Comparison of ENCODE assay signal across 11 mouse cellular contexts in the genomic region with DNA sequence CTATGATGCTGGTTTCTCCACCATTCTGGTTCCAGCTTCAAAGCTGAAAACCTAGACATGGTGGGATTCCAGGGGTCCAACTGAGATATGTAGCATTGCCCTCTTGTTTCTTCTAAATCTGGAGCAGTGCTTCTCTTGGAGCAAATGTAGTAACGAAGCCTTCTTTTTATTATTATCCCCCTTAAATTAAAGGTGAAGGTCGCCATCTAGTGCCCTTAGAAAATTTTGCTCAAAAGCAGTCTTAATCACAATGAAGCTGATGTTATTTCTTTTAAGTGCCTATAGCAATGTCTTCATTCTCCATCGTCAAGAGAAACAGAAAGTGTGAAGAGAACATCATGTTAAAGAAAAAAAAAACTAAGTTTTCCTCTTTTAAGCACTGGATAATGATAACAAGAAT. TPM values are rescaled to one million over a fixed set of nuclear protein-coding genes. Genes with fewer than 3 reads are reported as not detected.
DNase-seq lines count a peak whose midpoint lies in the region; ATAC-seq and TF ChIP-seq lines count a peak whose summit lies in the region.
"Had no signal": no experiment of that assay in that cellular context is flagged by ENCODE, and none has a peak within 500 bp of the region (broad histone marks: within the 10 kb centered on the region; RNA-seq: fewer than 3 reads in every experiment).

No protein-coding gene starts in this region.

- no peak overlapping the region for H3K9ac ChIP-seq in hindbrain, postnatal 0 days (replicated peaks; ENCODE audit: low read length)
- H3K9ac ChIP-seq: hindbrain, embryonic 15.5 days; liver, embryonic 14.5 days had no signal

- ATAC-seq in hindbrain, postnatal 0 days = no peak
- ATAC-seq: forebrain, embryonic 16.5 days had no signal

- H3K36me3 ChIP-seq in hindbrain, postnatal 0 days (ENCODE audit: insufficient read depth, low read length) = no peaks in the 10 kb centered on the region
- no peaks in the 10 kb centered on the region for H3K36me3 ChIP-seq in hindbrain, embryonic 10.5 days
- H3K36me3 ChIP-seq: hindbrain, embryonic 15.5 days had no signal

- peak; percentile 47 for TF ChIP-seq CTCF in hindbrain, postnatal 0 days (IDR thresholded peaks at IDR 0.05; ENCODE audit: low read depth)
- TF ChIP-seq CTCF in lung, adult 2 months (IDR thresholded peaks at IDR 0.05; ENCODE audit: insufficient read depth, low read length) = no peak

- no peak overlapping the region for H3K4me3 ChIP-seq in hindbrain, postnatal 0 days (ENCODE audit: low read length)
- H3K4me3 ChIP-seq in hindbrain, embryonic 10.5 days = no peak overlapping the region
- H3K4me3 ChIP-seq in lung, adult 2 months (replicated peaks; ENCODE audit: extremely low read depth, low read depth, low read length) = no peak overlapping the region
- H3K4me3 ChIP-seq: hindbrain, embryonic 15.5 days had no signal

- H3K4me1 ChIP-seq in hindbrain, postnatal 0 days (ENCODE audit: insufficient read depth, low read length) = peaks cover 12% of the 10 kb centered on the region; the same call in 1 of the 2 replicates
- H3K4me1 ChIP-seq in hindbrain, embryonic 10.5 days (replicated peaks) = peaks cover 32% of the 10 kb centered on the region
- H3K4me1 ChIP-seq in lung, adult 2 months (ENCODE audit: control insufficient read depth, insufficient read depth, low read length) = no peaks in the 10 kb centered on the region; the same call in none of the 2 replicates

- no peak overlapping the region for H3K4me2 ChIP-seq in hindbrain, postnatal 0 days (ENCODE audit: low read depth, low read length)
- H3K4me2 ChIP-seq: hindbrain, embryonic 15.5 days had no signal

- 9% methylated on average over 3 of the region's 3 CpGs for whole genome bisulfite sequencing in hindbrain, postnatal 0 days
- WGBS in hindbrain, embryonic 10.5 days = 7% methylated on average over 3 of the region's 3 CpGs
- WGBS in lung, adult 2 months = 7% methylated on average over 3 of the region's 3 CpGs

- no peaks in the 10 kb centered on the region for H3K9me3 ChIP-seq in hindbrain, postnatal 0 days (ENCODE audit: low read length)
- no peaks in the 10 kb centered on the region for H3K9me3 ChIP-seq in hindbrain, embryonic 10.5 days
- H3K9me3 ChIP-seq: hindbrain, embryonic 15.5 days had no signal

- peaks cover 19% of the 10 kb centered on the region; the same call in 1 of the 2 replicates for H3K27me3 ChIP-seq in hindbrain, postnatal 0 days (ENCODE audit: insufficient read depth, low read length)
- peaks cover 23% of the 10 kb centered on the region for H3K27me3 ChIP-seq in hindbrain, embryonic 10.5 days (ENCODE audit: insufficient read depth, poor library complexity, severe bottlenecking)

- no peak overlapping the region for H3K27ac ChIP-seq in hindbrain, postnatal 0 days
- no peak overlapping the region for H3K27ac ChIP-seq in hindbrain, embryonic 10.5 days
- H3K27ac ChIP-seq: hindbrain, embryonic 15.5 days; liver, embryonic 14.5 days had no signal

- DNase-seq in hindbrain, postnatal 0 days (ENCODE audit: low spot score) = peak; percentile 62
- DNase-seq in hindbrain, embryonic 10.5 days (ENCODE audit: low spot score) = no peak
- peak; percentile 51 for DNase-seq in lung, postnatal 10 days
- no peak for DNase-seq in lung, adult 2 months
- peak; percentile 47 for DNase-seq in Muller cell, postnatal 12 days (ENCODE audit: inconsistent ontology term)
- DNase-seq in forelimb bud, embryonic 11.5 days (ENCODE audit: low read depth, low spot score) = peak; percentile 39
- no peak for DNase-seq in spleen, adult 12 weeks (ENCODE audit: low spot score)
- DNase-seq in cerebellum, postnatal 4 days (ENCODE audit: low spot score in 2 of 2) = no peak

- TF ChIP-seq POLR2A in lung, adult 2 months (IDR thresholded peaks at IDR 0.05; ENCODE audit: borderline replicate concordance, extremely low read depth, low read depth, low read length) = no peak

RNA-seq across cellular contexts. Expression of a gene that starts 2.2 kb away (rescaled TPM):
- total RNA-seq in hindbrain, postnatal 0 days (2014; rRNA removed) = 8.6 and 10.9 TPM in 2 replicates
- 4.7 and 5.3 TPM in 2 replicates for polyA plus RNA-seq in hindbrain, postnatal 0 days (2015; fragmentation: Nextera tagmentation; extraction: Ambion mirVana)
- 4.1 and 5.4 TPM in 2 replicates for polyA plus RNA-seq in hindbrain, embryonic 10.5 days (2016; fragmentation: Nextera tagmentation; extraction: Ambion mirVana)
- polyA plus RNA-seq in lung, adult 2 months (2012; rRNA removed) = 4.1 and 6.0 TPM in 2 replicates

Comparison
In these comparisons a context has a peak if more than half of its experiments do, and no peak if none do; other contexts are left out.
1. DNase-seq: peak in hindbrain, postnatal 0 days (single experiment), lung, postnatal 10 days (single experiment), Muller cell, postnatal 12 days (single experiment) and forelimb bud, embryonic 11.5 days (single experiment); none in hindbrain, embryonic 10.5 days (single experiment), lung, adult 2 months (single experiment), spleen, adult 12 weeks (single experiment) and cerebellum, postnatal 4 days (0 of 2).